Mouse (Mus musculus) thymus, adult 2 months (tissue): ENCODE measurements around the gene Tbccd1.
"Not testable (repeated sequence)": the region's sequence is repeated elsewhere in the genome, so short reads cannot be mapped to it uniquely, and the experiment has no call there.

Source experiments
- CTCF ChIP-seq: fragments of 200-500 bp; IDR thresholded peaks from 2 replicates; pipeline ENCODE4 v1.5.1; 2012; ENCODE audit warnings: mild to moderate bottlenecking, control low read depth, low read length, moderate library complexity, borderline replicate concordance; ENCODE audit not compliant: control insufficient read depth, poor library complexity, insufficient read depth; ENCODE audit errors: extremely low read depth
- POLR2A ChIP-seq: fragments of 200-500 bp; IDR thresholded peaks from 2 replicates; pipeline ENCODE4 v1.6.1; 2012; ENCODE audit warnings: mild to moderate bottlenecking, low read length, control low read depth, moderate library complexity; ENCODE audit not compliant: control insufficient read depth, poor library complexity, insufficient read depth; ENCODE audit errors: extremely low read depth

DNA sequence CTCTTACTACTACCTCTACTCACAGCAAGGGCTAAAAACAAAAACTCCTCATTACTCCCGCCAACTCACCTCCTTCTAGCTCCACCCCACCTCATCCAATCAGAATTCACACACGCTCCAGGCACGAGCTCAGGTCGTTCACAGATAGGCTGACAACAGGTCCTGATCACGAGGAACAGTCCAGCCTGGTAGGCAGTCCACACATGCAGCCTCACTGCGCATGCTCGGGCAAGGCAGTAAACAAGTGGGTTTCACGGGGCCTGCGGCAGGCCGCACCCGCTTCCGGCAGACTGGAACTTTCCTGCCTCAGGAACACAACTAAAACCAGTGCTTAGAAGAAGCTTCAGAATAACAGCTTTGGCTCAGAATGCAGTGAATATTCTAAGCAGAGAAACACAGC is 79.2 kb downstream of the Tbccd1 start:
- not testable (repeated sequence) for TF ChIP-seq POLR2A, CTCF
